Mouse (Mus musculus): ENCODE results near the gene Baat.
"Not testable (repeated sequence)": the region's sequence is repeated elsewhere in the genome, so short reads cannot be mapped to it uniquely, and the experiment has no call there.

The Baat gene

GRCm38 (mm10) chr4:49512636-49513035, 6.3 kb upstream of the Baat start:
- H3K36me3 ChIP-seq (ENCODE audit: insufficient read depth, low read length): peaks cover 47% of the 10 kb centered on the region
- H3K27me3 ChIP-seq (ENCODE audit: insufficient read depth, low read length): no peaks in the 10 kb centered on the region
- no peaks in the 10 kb centered on the region for H3K9me3 ChIP-seq (ENCODE audit: low read length)
- no peak overlapping the region for H3K4me3 ChIP-seq (replicated peaks; ENCODE audit: low read length)
- peaks cover 20% of the 10 kb centered on the region for H3K4me1 ChIP-seq (replicated peaks; ENCODE audit: low read depth, low read length)
- TF ChIP-seq CTCF (conservative IDR thresholded peaks at IDR 0.05; ENCODE audit: low read length) (no peak), POU5F1 (IDR thresholded peaks at IDR 0.05; ENCODE audit: borderline replicate concordance, low read length) (no peak), NANOG (IDR thresholded peaks at IDR 0.05; ENCODE audit: borderline replicate concordance, low read length) (no peak)

- H3K27me3 ChIP-seq (ENCODE audit: insufficient read depth, low read length); H3K9me3 ChIP-seq (ENCODE audit: low read length); H3K4me3 ChIP-seq (replicated peaks; ENCODE audit: low read length); H3K4me1 ChIP-seq (replicated peaks; ENCODE audit: low read depth, low read length): not testable (repeated sequence)
- peaks cover 38% of the 10 kb centered on the region for H3K36me3 ChIP-seq (ENCODE audit: insufficient read depth, low read length)
Observed at GRCm38 (mm10) chr4:49510236-49510835, 4.0 kb upstream of the Baat start.

GRCm38 (mm10) chr4:49509183-49509582, 2.8 kb upstream of the Baat start:
- TF ChIP-seq CTCF (conservative IDR thresholded peaks at IDR 0.05; ENCODE audit: low read length) (no peak), POU5F1 (IDR thresholded peaks at IDR 0.05; ENCODE audit: borderline replicate concordance, low read length) (no peak), NANOG (IDR thresholded peaks at IDR 0.05; ENCODE audit: borderline replicate concordance, low read length) (no peak)
- H3K27me3 ChIP-seq (ENCODE audit: insufficient read depth, low read length): no peaks in the 10 kb centered on the region
- no peaks in the 10 kb centered on the region for H3K4me1 ChIP-seq (replicated peaks; ENCODE audit: low read depth, low read length)
- H3K4me3 ChIP-seq (replicated peaks; ENCODE audit: low read length): no peak overlapping the region
- H3K9me3 ChIP-seq (ENCODE audit: low read length): no peaks in the 10 kb centered on the region
- H3K36me3 ChIP-seq (ENCODE audit: insufficient read depth, low read length): peaks cover 28% of the 10 kb centered on the region

GRCm38 (mm10) chr4:49503563-49503962, 2.8 kb downstream of the Baat start:
- no peaks in the 10 kb centered on the region for H3K4me1 ChIP-seq (replicated peaks; ENCODE audit: low read depth, low read length)
- no peaks in the 10 kb centered on the region for H3K9me3 ChIP-seq (ENCODE audit: low read length)
- H3K27me3 ChIP-seq (ENCODE audit: insufficient read depth, low read length): no peaks in the 10 kb centered on the region
- H3K36me3 ChIP-seq (ENCODE audit: insufficient read depth, low read length): no peaks in the 10 kb centered on the region
- no peak overlapping the region for H3K4me3 ChIP-seq (replicated peaks; ENCODE audit: low read length)
- TF ChIP-seq NANOG (IDR thresholded peaks at IDR 0.05; ENCODE audit: borderline replicate concordance, low read length) (no peak), POU5F1 (IDR thresholded peaks at IDR 0.05; ENCODE audit: borderline replicate concordance, low read length) (no peak), CTCF (conservative IDR thresholded peaks at IDR 0.05; ENCODE audit: low read length) (no peak)

- H3K9me3 ChIP-seq (ENCODE audit: low read length); H3K36me3 ChIP-seq (ENCODE audit: insufficient read depth, low read length); H3K27me3 ChIP-seq (ENCODE audit: insufficient read depth, low read length); H3K4me3 ChIP-seq (replicated peaks; ENCODE audit: low read length); H3K4me1 ChIP-seq (replicated peaks; ENCODE audit: low read depth, low read length): not testable (repeated sequence)
Observed at GRCm38 (mm10) chr4:49485934-49486650, 20.3 kb downstream of the Baat start.

- TF ChIP-seq NANOG (IDR thresholded peaks at IDR 0.05; ENCODE audit: borderline replicate concordance, low read length): no peak
- no peak for TF ChIP-seq CTCF (conservative IDR thresholded peaks at IDR 0.05; ENCODE audit: low read length)
- no peak for TF ChIP-seq POU5F1 (IDR thresholded peaks at IDR 0.05; ENCODE audit: borderline replicate concordance, low read length)
- no peaks in the 10 kb centered on the region for H3K36me3 ChIP-seq (ENCODE audit: insufficient read depth, low read length)
Observed at GRCm38 (mm10) chr4:49485442-49485841, 20.9 kb downstream of the Baat start.

GRCm38 (mm10) chr4:49480896-49481295, 25.5 kb downstream of the Baat start:
- Histone ChIP-seq H3K4me3 (replicated peaks; ENCODE audit: low read length) (no peak overlapping the region; the same call in 1 of the 2 replicates), H3K4me1 (replicated peaks; ENCODE audit: low read depth, low read length) (peaks cover 25% of the 10 kb centered on the region), H3K36me3 (ENCODE audit: insufficient read depth, low read length) (no peaks in the 10 kb centered on the region), H3K27me3 (ENCODE audit: insufficient read depth, low read length) (no peaks in the 10 kb centered on the region), H3K9me3 (ENCODE audit: low read length) (peaks cover 4% of the 10 kb centered on the region; the same call in 1 of the 2 replicates)
- TF ChIP-seq NANOG (IDR thresholded peaks at IDR 0.05; ENCODE audit: borderline replicate concordance, low read length) (no peak), CTCF (conservative IDR thresholded peaks at IDR 0.05; ENCODE audit: low read length) (no peak), POU5F1 (IDR thresholded peaks at IDR 0.05; ENCODE audit: borderline replicate concordance, low read length) (no peak)

More at GRCm38 (mm10) chr4:49485442-49485841, 20.9 kb downstream of the Baat start:
- H3K9me3 ChIP-seq (ENCODE audit: low read length): no peaks in the 10 kb centered on the region
- peaks cover 8% of the 10 kb centered on the region for H3K4me1 ChIP-seq (replicated peaks; ENCODE audit: low read depth, low read length)
- H3K27me3 ChIP-seq (ENCODE audit: insufficient read depth, low read length): no peaks in the 10 kb centered on the region
- no peak overlapping the region for H3K4me3 ChIP-seq (replicated peaks; ENCODE audit: low read length)

- Histone ChIP-seq H3K27me3 (ENCODE audit: insufficient read depth, low read length) (no peaks in the 10 kb centered on the region), H3K4me3 (replicated peaks; ENCODE audit: low read length) (peak overlapping the region; percentile 32), H3K4me1 (replicated peaks; ENCODE audit: low read depth, low read length) (peaks cover 25% of the 10 kb centered on the region), H3K9me3 (ENCODE audit: low read length) (peaks cover 10% of the 10 kb centered on the region), H3K36me3 (ENCODE audit: insufficient read depth, low read length) (no peaks in the 10 kb centered on the region)
- no peak for TF ChIP-seq CTCF (conservative IDR thresholded peaks at IDR 0.05; ENCODE audit: low read length)
- TF ChIP-seq POU5F1 (IDR thresholded peaks at IDR 0.05; ENCODE audit: borderline replicate concordance, low read length): no peak
- TF ChIP-seq NANOG (IDR thresholded peaks at IDR 0.05; ENCODE audit: borderline replicate concordance, low read length): no peak
Observed at GRCm38 (mm10) chr4:49480104-49480760, 26.1 kb downstream of the Baat start.

GRCm38 (mm10) chr4:49479035-49479434, 27.3 kb downstream of the Baat start:
- Histone ChIP-seq H3K9me3 (ENCODE audit: low read length) (peaks cover 15% of the 10 kb centered on the region), H3K4me1 (replicated peaks; ENCODE audit: low read depth, low read length) (peaks cover 25% of the 10 kb centered on the region)
- H3K36me3 ChIP-seq (ENCODE audit: insufficient read depth, low read length); H3K4me3 ChIP-seq (replicated peaks; ENCODE audit: low read length); H3K27me3 ChIP-seq (ENCODE audit: insufficient read depth, low read length): not testable (repeated sequence)

Data from E14TG2a.4 (cell line).